Mouse (Mus musculus) kidney, embryonic 16.5 days (tissue): ENCODE measurements around the gene Nup107. TPM values are rescaled to one million over a fixed set of nuclear protein-coding genes. Genes with fewer than 3 reads are reported as not detected.
"Not testable (repeated sequence)": the region's sequence is repeated elsewhere in the genome, so short reads cannot be mapped to it uniquely, and the experiment has no call there.

Experiments used
- ATAC-seq: fragments of 200-750 bp; cut with Nextera tagmentation; 2 replicates; pipeline ENCODE4 v1.8.0; 2017; ENCODE audit warnings: moderate TSS enrichment; ENCODE audit not compliant: low FRiP score, low TSS enrichment
- H3K27ac ChIP-seq: fragments of 300-500 bp; sonication (generic); 2 replicates; pipeline ENCODE4 v1.5.1; 2014; ENCODE audit warnings: low read length
- H3K27me3 ChIP-seq: fragments of 300-500 bp; sonication (generic); 2 replicates; pipeline ENCODE4 v1.6.1; 2014; ENCODE audit warnings: low read length, control low read depth, mixed read lengths; ENCODE audit not compliant: insufficient read depth
- H3K36me3 ChIP-seq: fragments of 300-500 bp; sonication (generic); 2 replicates; pipeline ENCODE4 v1.6.1; 2014; ENCODE audit warnings: low read length, control low read depth, mixed read lengths; ENCODE audit not compliant: insufficient read depth
- H3K4me1 ChIP-seq: fragments of 300-500 bp; sonication (generic); 2 replicates; pipeline ENCODE4 v1.6.1; 2014; ENCODE audit warnings: low read length, control low read depth, mixed read lengths; ENCODE audit not compliant: insufficient read depth
- H3K4me2 ChIP-seq: fragments of 300-500 bp; sonication (generic); replicated peaks from 2 replicates; pipeline ENCODE4 v1.6.1; 2014; ENCODE audit warnings: low read depth, low read length
- H3K4me3 ChIP-seq: fragments of 300-500 bp; sonication (generic); 2 replicates; pipeline ENCODE4 v1.5.1; 2014; ENCODE audit warnings: mild to moderate bottlenecking, low read length
- H3K9ac ChIP-seq: fragments of 300-500 bp; sonication (generic); replicated peaks from 2 replicates; pipeline ENCODE4 v1.6.1; 2014; ENCODE audit warnings: low read length
- H3K9me3 ChIP-seq: fragments of 300-500 bp; sonication (generic); 2 replicates; pipeline ENCODE4 v1.6.1; 2016; ENCODE audit warnings: low read length, control low read depth
- WGBS: fragments of 180-500 bp; shearing (Covaris S2); extraction: QIAGEN DNeasy Blood & Tissue Kit; methylation state at CpG from one replicate; pipeline ENCODE4 v1.1.7; 2014; 5-methylcytosine and 5-hydroxymethylcytosine counted together
- polyA plus RNA-seq: library from polyadenylated mRNA; unstranded; fragments of >200 nt; fragmentation: Nextera tagmentation; extraction: Ambion mirVana; gene quantifications from 2 replicates; pipeline ENCODE4 v1.2.1, GENCODE M21; 2015

Gene Nup107
- polyA plus RNA-seq, 1 experiment from 2014 or later = 64.8 TPM

DNA sequence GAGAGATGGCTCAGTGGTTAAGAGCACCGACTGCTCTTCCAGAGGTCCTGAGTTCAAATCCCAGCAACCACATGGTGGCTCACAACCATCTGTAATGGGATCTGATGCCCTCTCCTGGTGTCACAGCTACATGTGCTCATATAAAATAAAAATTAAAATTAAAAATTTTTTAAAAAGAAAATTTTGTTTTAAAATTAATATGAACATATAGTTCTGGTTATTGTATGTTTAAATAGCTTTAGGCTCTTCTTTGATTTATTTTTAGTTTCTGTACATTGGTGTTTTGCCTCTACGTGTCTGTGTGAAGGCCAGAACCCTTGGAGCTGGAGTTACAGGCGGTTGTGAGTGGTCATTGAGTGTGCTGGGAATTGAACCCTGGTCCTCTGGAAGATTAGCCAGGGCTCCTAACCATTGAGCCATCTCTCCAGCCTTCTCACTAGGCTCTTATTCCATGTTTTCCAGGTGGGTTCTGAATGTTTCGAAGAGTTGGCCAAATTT, 65.6 kb downstream of the Nup107 start:
- Histone ChIP-seq H3K27ac (no peak overlapping the region), H3K4me1 (no peaks in the 10 kb centered on the region), H3K4me3 (no peak overlapping the region), H3K27me3 (no peaks in the 10 kb centered on the region), H3K9me3 (no peaks in the 10 kb centered on the region; the same call in 1 of the 2 replicates), H3K36me3 (no peaks in the 10 kb centered on the region), H3K9ac (no peak overlapping the region), H3K4me2 (no peak overlapping the region)
- no peak for ATAC-seq
- 92% methylated on average over 4 of the region's 4 CpGs for WGBS

DNA sequence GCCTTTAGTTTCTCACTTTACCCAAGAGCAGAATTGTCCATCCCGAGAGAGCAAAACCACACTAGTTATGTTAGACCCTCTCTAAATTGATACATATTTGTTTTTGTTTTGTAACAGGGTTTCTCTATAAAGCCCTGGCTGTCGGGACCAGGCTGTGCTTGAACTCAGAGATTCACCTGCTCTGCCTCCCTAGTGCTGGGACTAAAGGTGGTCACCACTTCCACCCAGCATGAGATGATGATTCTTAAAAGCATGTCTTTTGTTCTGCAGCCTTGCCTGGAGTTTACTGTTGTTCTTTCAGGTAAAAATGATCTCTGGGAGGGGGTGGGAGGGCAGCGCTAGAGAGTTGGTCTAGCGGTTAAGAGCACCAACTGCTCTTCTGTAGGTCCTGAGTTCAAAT, 66.2 kb downstream of the Nup107 start:
- Histone ChIP-seq H3K27ac (no peak overlapping the region), H3K9me3 (no peaks in the 10 kb centered on the region; the same call in 1 of the 2 replicates), H3K9ac (no peak overlapping the region), H3K4me3 (no peak overlapping the region), H3K36me3 (no peaks in the 10 kb centered on the region), H3K4me2 (no peak overlapping the region), H3K27me3 (no peaks in the 10 kb centered on the region), H3K4me1 (no peaks in the 10 kb centered on the region)
- 93% methylated on average over 4 of the region's 4 CpGs for WGBS
- no peak for ATAC-seq

DNA sequence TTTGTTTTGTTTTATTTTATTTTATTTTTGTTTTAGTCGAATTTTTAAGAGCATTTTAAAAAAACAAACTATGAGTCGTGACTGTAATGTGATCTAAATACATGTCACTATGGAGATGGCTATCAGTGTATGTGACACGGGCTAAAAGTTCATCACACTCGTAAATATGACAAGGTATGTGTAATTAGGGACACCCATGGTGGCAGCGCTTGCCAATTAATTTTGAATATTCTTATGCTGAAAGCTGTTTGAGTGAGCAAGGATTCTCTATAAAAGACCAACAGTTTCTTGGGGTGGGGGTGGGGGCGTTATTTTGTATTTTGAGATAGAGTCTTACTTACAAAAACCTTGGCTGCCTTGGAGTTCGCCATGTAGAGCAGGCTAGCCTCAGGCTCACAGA, 66.8 kb downstream of the Nup107 start:
- no peaks in the 10 kb centered on the region; the same call in 1 of the 2 replicates for H3K9me3 ChIP-seq
- no peaks in the 10 kb centered on the region for H3K36me3 ChIP-seq
- H3K27ac ChIP-seq = no peak overlapping the region
- H3K27me3 ChIP-seq = no peaks in the 10 kb centered on the region
- no peaks in the 10 kb centered on the region for H3K4me1 ChIP-seq
- no peak overlapping the region for H3K4me2 ChIP-seq
- WGBS = 65% methylated on average over 7 of the region's 7 CpGs
- H3K9ac ChIP-seq = no peak overlapping the region
- H3K4me3 ChIP-seq = no peak overlapping the region
- no peak for ATAC-seq

DNA sequence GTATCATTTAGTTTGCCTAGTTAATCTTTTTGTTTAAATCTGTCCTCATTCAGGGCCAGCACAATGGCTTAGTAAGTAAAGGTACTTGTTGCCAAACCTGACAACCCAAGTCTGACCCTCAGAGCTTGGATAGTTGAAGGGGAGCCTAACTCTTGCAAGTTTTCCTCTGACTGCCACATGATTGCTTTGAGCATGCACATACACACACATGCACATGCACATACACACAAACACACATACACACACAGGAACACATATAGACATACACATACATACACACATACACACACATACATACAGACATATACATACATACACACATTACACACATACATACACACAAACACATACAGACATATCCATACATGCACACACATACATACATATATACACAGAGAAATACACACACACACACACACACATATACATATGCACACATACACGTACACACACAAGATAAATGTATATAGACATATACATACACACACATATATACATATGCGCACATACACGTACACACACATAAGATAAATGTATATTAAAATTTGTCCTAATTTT, 67.6 kb downstream of the Nup107 start:
- no peak for ATAC-seq
- WGBS = 93% methylated on average over 3 of the region's 3 CpGs
- no peak overlapping the region for H3K9ac ChIP-seq
- H3K36me3 ChIP-seq = no peaks in the 10 kb centered on the region
- no peaks in the 10 kb centered on the region for H3K27me3 ChIP-seq
- no peak overlapping the region for H3K4me2 ChIP-seq
- H3K27ac ChIP-seq = no peak overlapping the region
- H3K4me3 ChIP-seq = no peak overlapping the region
- H3K9me3 ChIP-seq = no peaks in the 10 kb centered on the region; the same call in 1 of the 2 replicates
- H3K4me1 ChIP-seq = no peaks in the 10 kb centered on the region

DNA sequence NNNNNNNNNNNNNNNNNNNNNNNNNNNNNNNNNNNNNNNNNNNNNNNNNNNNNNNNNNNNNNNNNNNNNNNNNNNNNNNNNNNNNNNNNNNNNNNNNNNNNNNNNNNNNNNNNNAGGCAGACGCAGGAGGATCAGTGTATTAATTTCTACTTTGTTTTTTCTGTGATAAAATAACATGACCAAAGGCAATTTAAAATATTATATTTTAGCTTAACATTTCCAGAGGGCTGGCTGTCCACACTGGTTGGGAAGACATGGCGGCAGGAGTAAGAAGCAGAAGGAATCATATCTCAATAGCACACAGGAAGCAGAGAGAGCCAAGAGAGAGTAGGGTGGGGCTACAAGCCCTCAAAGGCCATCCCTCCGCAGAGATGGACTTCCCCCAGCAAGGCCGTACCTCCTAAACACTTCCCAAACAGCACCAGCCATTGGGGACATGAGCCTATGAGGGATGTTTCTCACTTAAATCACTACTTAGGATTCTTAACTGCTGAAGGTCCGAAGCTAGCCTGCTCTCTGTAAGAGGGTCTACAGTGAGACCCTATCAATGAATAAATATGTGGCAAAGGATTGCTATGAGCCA, 68.3 kb downstream of the Nup107 start:
- Histone ChIP-seq H3K9ac (no peak overlapping the region), H3K4me1 (no peaks in the 10 kb centered on the region), H3K9me3 (no peaks in the 10 kb centered on the region; the same call in 1 of the 2 replicates), H3K27ac (no peak overlapping the region), H3K4me3 (no peak overlapping the region), H3K36me3 (no peaks in the 10 kb centered on the region), H3K4me2 (no peak overlapping the region), H3K27me3 (no peaks in the 10 kb centered on the region)
- 75% methylated on average over 5 of the region's 5 CpGs for WGBS
- no peak for ATAC-seq

DNA sequence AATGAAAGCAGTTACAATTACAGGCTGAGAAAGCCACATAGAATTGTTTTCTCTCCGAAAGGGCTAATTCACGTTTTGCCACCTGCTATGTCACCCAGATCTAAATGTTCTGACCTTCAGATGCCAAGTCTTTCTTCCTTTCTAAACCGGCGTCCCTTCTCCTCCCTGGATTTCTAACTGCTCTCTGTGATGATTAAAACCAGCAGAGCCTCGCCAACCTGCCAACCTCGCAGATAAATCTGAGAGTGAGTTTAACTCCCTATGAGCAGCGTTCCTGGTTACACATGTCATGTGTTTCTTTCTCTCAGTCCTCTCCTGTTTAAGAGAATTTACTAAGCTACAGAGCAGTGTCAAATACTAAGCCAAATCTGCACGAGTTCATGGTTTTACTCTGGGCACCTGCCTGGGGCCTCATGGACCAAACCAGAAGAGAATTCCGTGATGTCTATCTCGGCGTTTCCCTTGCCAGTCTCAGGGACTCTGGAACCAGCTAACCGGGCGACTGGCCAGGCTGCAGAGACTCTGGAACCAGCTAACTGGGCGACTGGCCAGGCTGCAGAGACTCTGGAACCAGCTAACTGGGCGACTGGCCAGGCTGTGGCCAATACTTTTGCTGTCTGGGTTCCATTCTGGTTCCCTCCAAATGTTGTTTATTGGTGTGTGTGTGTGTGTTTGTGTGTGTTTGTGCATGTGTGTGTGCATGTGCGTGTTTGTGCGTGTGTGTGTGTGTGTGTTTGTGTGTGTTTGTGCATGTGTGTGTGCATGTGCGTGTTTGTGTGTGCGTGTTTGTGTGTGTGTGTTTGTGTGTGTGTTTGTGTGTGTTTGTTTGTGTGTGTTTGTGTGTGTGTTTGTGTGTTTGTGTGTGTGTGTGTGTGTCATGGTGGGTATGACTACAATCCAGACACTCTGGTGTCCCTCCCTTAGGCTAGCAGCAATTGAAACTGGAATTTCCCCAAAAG, 74.1 kb downstream of the Nup107 start:
- 55% methylated on average over 19 of the region's 19 CpGs for WGBS
- H3K9ac ChIP-seq = no peak overlapping the region
- no peak overlapping the region for H3K4me3 ChIP-seq
- peak overlapping the region; percentile 4 for H3K27ac ChIP-seq
- H3K27me3 ChIP-seq = no peaks in the 10 kb centered on the region
- no peaks in the 10 kb centered on the region; the same call in 1 of the 2 replicates for H3K9me3 ChIP-seq
- no peak for ATAC-seq
- no peak overlapping the region for H3K4me2 ChIP-seq
- peaks cover 9% of the 10 kb centered on the region for H3K4me1 ChIP-seq
- no peaks in the 10 kb centered on the region for H3K36me3 ChIP-seq

DNA sequence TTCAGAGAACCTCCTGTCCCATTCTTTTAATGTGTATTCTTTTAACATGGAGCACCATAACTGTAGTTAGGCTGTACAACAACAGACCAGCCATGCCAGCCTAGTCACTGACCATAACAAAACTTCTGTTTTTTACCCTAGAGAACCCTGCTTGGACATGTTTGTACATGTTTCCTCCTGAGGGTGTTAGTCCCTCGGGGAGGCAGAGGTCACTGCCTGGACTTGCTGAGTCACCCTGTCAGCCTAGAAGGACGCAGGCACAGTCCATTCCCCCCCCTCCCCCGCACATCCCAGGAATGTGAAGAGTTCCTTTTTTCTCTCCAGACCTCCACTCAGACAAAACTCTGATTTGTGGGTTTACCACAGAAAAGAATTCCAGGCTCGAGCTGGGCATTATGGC, 74.9 kb downstream of the Nup107 start:
- no peaks in the 10 kb centered on the region for H3K36me3 ChIP-seq
- H3K4me1 ChIP-seq = peaks cover 9% of the 10 kb centered on the region
- 8% methylated on average over 4 of the region's 4 CpGs for whole genome bisulfite sequencing
- no peaks in the 10 kb centered on the region for H3K27me3 ChIP-seq
- H3K4me2 ChIP-seq = no peak overlapping the region
- H3K4me3 ChIP-seq = no peak overlapping the region
- no peaks in the 10 kb centered on the region for H3K9me3 ChIP-seq
- H3K27ac ChIP-seq = no peak overlapping the region
- peak; percentile 82 for ATAC-seq
- no peak overlapping the region for H3K9ac ChIP-seq

DNA sequence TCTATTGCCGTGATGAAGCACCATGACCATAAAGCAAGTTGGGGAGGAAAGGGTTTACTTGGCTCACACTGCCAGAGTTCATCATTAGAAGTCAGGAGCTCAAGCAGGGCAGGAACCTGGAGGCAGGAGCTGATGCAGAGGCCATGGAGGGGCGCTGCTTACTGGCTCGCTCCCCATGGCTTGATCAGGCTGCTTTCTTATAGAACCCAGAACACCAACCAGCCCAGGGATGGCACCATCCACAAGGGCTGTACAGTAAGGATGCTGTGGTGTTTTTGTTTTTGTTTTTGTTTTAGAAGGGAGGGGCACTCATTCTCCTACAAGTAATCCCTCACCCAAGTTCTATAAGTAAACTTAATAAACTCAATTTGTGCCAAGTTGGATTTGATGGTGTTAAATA, 75.8 kb downstream of the Nup107 start:
- Histone ChIP-seq H3K4me1 (peaks cover 10% of the 10 kb centered on the region), H3K36me3 (no peaks in the 10 kb centered on the region), H3K27me3 (no peaks in the 10 kb centered on the region), H3K9ac (no peak overlapping the region), H3K4me2 (no peak overlapping the region), H3K4me3 (no peak overlapping the region), H3K9me3 (no peaks in the 10 kb centered on the region), H3K27ac (no peak overlapping the region)
- WGBS = 82% methylated on average over 3 of the region's 3 CpGs
- no peak for ATAC-seq

DNA sequence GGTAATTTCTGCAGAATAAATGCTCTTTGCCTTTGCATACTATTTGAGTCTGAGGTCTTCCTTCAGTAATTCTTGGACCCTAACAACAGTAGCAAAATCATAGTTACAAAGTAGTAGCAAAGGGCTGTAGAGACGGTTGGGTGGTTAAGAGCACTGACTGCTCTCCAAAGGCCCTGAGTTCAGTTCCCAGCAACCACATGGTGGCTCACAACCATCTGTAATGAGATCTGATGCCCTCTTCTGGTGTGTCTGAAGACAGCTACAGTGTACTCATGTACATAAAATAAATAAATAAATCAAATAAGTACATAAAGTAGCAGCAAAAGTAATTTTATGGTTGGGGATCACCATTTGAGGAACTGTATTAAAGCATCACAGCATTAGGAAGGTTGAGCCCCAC, 76.9 kb downstream of the Nup107 start:
- not testable (repeated sequence) for H3K36me3 ChIP-seq, H3K9ac ChIP-seq, ATAC-seq, H3K9me3 ChIP-seq, H3K4me3 ChIP-seq, H3K27ac ChIP-seq, H3K4me2 ChIP-seq, H3K27me3 ChIP-seq
- WGBS = 88% methylated on average over 1 of the region's 1 CpGs
- peaks cover 16% of the 10 kb centered on the region for H3K4me1 ChIP-seq
